Mouse (Mus musculus) myocyte (in vitro differentiated cells): ENCODE measurements at regions not wholly inside any gene's neighbourhood (a gene's known extent, or its start where the extent isn't known, plus 50 kb on each side); places are given as distances from the start of the nearest gene placed in this dataset.
A peak's percentile ranks its signal among the peaks of the same experiment; 100 is the strongest.

ENCODE experiments used
- H3K27me3 ChIP-seq: one replicate; pipeline ENCODE4 v1.6.1; 2011; ENCODE audit not compliant: control insufficient read depth, insufficient read depth, insufficient read length
- H3K36me3 ChIP-seq: one replicate; pipeline ENCODE4 v1.6.1; 2011; ENCODE audit not compliant: control insufficient read depth, insufficient read depth
- H3K4me2 ChIP-seq: one replicate; pipeline ENCODE4 v1.6.1; 2011; ENCODE audit warnings: low read depth, control low read depth
- H3K4me3 ChIP-seq: one replicate; pipeline ENCODE4 v1.5.1; 2011; ENCODE audit warnings: mild to moderate bottlenecking, control low read depth, moderate library complexity
- H3K79me2 ChIP-seq: one replicate; pipeline ENCODE4 v1.6.1; 2011; ENCODE audit not compliant: control insufficient read depth, insufficient read depth
- H3ac ChIP-seq: one replicate; pipeline ENCODE4 v1.6.1; 2011; ENCODE audit not compliant: control insufficient read depth, insufficient read length
- CEBPB ChIP-seq: IDR thresholded peaks from 2 replicates; pipeline ENCODE4 v1.6.1; 2011; ENCODE audit warnings: mild to moderate bottlenecking, moderate library complexity; ENCODE audit not compliant: poor library complexity, insufficient read depth, severe bottlenecking
- E2F4 ChIP-seq: IDR thresholded peaks from one replicate; pipeline ENCODE4 v1.6.1; 2011; ENCODE audit warnings: mild to moderate bottlenecking, control low read depth, moderate library complexity; ENCODE audit not compliant: insufficient read depth
- MAX ChIP-seq: IDR thresholded peaks from one replicate; pipeline ENCODE4 v1.6.1; 2011; ENCODE audit warnings: low read depth, mild to moderate bottlenecking, control low read depth
- MYOD1 ChIP-seq, 3 experiments: IDR thresholded peaks; one replicate each; pipeline ENCODE4 v1.6.1; 2011; ENCODE audit warnings: control low read depth in 2 of 3, low read depth in 2 of 3, mild to moderate bottlenecking in 2 of 3, moderate library complexity in 1 of 3; ENCODE audit not compliant: insufficient read length in 2 of 3, control insufficient read depth in 1 of 3
- MYOG ChIP-seq, 3 experiments: IDR thresholded peaks; one replicate each; pipeline ENCODE4 v1.6.1; 2011; ENCODE audit warnings: control low read depth in 2 of 3, low read depth in 2 of 3, mild to moderate bottlenecking in 2 of 3; ENCODE audit not compliant: insufficient read length in 2 of 3, control insufficient read depth in 1 of 3, insufficient read depth in 1 of 3
- POLR2A ChIP-seq: IDR thresholded peaks from one replicate; pipeline ENCODE4 v1.6.1; 2011; ENCODE audit warnings: low read depth, mild to moderate bottlenecking, control low read depth, moderate library complexity; ENCODE audit not compliant: insufficient read length
- POLR2AphosphoS2 ChIP-seq: IDR thresholded peaks from one replicate; pipeline ENCODE4 v1.6.1; 2011; ENCODE audit warnings: low read depth, control low read depth; ENCODE audit not compliant: insufficient read length
- REST ChIP-seq: IDR thresholded peaks from one replicate; pipeline ENCODE4 v1.6.1; 2011; ENCODE audit warnings: mild to moderate bottlenecking, control low read depth, moderate library complexity; ENCODE audit not compliant: insufficient read depth, insufficient read length
- SRF ChIP-seq: IDR thresholded peaks from one replicate; pipeline ENCODE4 v1.6.1; 2011; ENCODE audit warnings: low read depth; ENCODE audit not compliant: control insufficient read depth, insufficient read length
- TCF12 ChIP-seq: IDR thresholded peaks from one replicate; pipeline ENCODE4 v1.6.1; 2011; ENCODE audit warnings: mild to moderate bottlenecking, control low read depth; ENCODE audit not compliant: poor library complexity, insufficient read depth, severe bottlenecking
- TCF3 ChIP-seq: IDR thresholded peaks from one replicate; pipeline ENCODE4 v1.6.1; 2011; ENCODE audit warnings: low read depth, control low read depth; ENCODE audit not compliant: insufficient read length
- USF1 ChIP-seq: IDR thresholded peaks from one replicate; pipeline ENCODE4 v1.6.1; 2011; ENCODE audit warnings: low read depth, mild to moderate bottlenecking, control low read depth, moderate library complexity

- Histone ChIP-seq H3K27me3 (no peaks in the 10 kb centered on the region), H3K4me3 (no peak overlapping the region), H3K4me2 (no peak overlapping the region), H3ac (no peak overlapping the region), H3K79me2 (no peaks in the 10 kb centered on the region), H3K36me3 (no peaks in the 10 kb centered on the region)
- TF ChIP-seq MYOD1 (IDR thresholded peaks at IDR 0.05; ENCODE audit: control insufficient read depth in 1 of 3, insufficient read length in 2 of 3, low read depth in 2 of 3) (no peak), REST (no peak)
These were observed 102.6 kb upstream of the 1600014C23Rik start for GRCm38 (mm10) chr17:45836253-45836652.

- Histone ChIP-seq H3K36me3 (no peaks in the 10 kb centered on the region), H3ac (no peak overlapping the region), H3K79me2 (no peaks in the 10 kb centered on the region), H3K4me3 (no peak overlapping the region), H3K4me2 (no peak overlapping the region), H3K27me3 (no peaks in the 10 kb centered on the region)
- TF ChIP-seq CEBPB (no peak), TCF3 (no peak), MYOD1 (IDR thresholded peaks at IDR 0.05; ENCODE audit: control insufficient read depth in 1 of 3, insufficient read length in 2 of 3, low read depth in 2 of 3) (no peak), USF1 (no peak), MYOG (IDR thresholded peaks at IDR 0.05; ENCODE audit: control insufficient read depth in 1 of 3, insufficient read depth in 1 of 3, insufficient read length in 2 of 3, low read depth in 2 of 3) (no peak), MAX (no peak), REST (no peak), POLR2A (no peak), TCF12 (no peak), E2F4 (no peak), POLR2AphosphoS2 (no peak), SRF (no peak)
These were observed 101.0 kb upstream of the 1600014C23Rik start for GRCm38 (mm10) chr17:45834518-45835071.

- Histone ChIP-seq H3K36me3 (no peaks in the 10 kb centered on the region), H3ac (no peak overlapping the region), H3K79me2 (no peaks in the 10 kb centered on the region), H3K4me3 (no peak overlapping the region), H3K4me2 (no peak overlapping the region), H3K27me3 (no peaks in the 10 kb centered on the region)
- no peak for TF ChIP-seq E2F4
- no peak for TF ChIP-seq MYOG (IDR thresholded peaks at IDR 0.05; ENCODE audit: control insufficient read depth in 1 of 3, insufficient read depth in 1 of 3, insufficient read length in 2 of 3, low read depth in 2 of 3)
- no peak for TF ChIP-seq TCF3
- TF ChIP-seq MYOD1 (IDR thresholded peaks at IDR 0.05; ENCODE audit: control insufficient read depth in 1 of 3, insufficient read length in 2 of 3, low read depth in 2 of 3): no peak
- TF ChIP-seq TCF12: no peak
- TF ChIP-seq POLR2A: no peak
- TF ChIP-seq MAX: no peak
- TF ChIP-seq POLR2AphosphoS2: no peak
- TF ChIP-seq SRF: no peak
- TF ChIP-seq CEBPB: no peak
- no peak for TF ChIP-seq USF1
- no peak for TF ChIP-seq REST
These were observed 96.7 kb upstream of the 1600014C23Rik start for GRCm38 (mm10) chr17:45830324-45830723.

- no peak overlapping the region for H3K4me2 ChIP-seq
- H3K36me3 ChIP-seq: no peaks in the 10 kb centered on the region
- no peak overlapping the region for H3K4me3 ChIP-seq
- TF ChIP-seq MYOG (IDR thresholded peaks at IDR 0.05; ENCODE audit: control insufficient read depth in 1 of 3, insufficient read depth in 1 of 3, insufficient read length in 2 of 3, low read depth in 2 of 3) (no peak), SRF (no peak), MAX (no peak), MYOD1 (IDR thresholded peaks at IDR 0.05; ENCODE audit: control insufficient read depth in 1 of 3, insufficient read length in 2 of 3, low read depth in 2 of 3) (no peak), REST (no peak), E2F4 (no peak), CEBPB (no peak), POLR2AphosphoS2 (no peak), TCF3 (no peak), TCF12 (no peak), POLR2A (no peak), USF1 (no peak)
- no peaks in the 10 kb centered on the region for H3K27me3 ChIP-seq
- no peak overlapping the region for H3ac ChIP-seq
- no peaks in the 10 kb centered on the region for H3K79me2 ChIP-seq
These were observed 95.9 kb upstream of the 1600014C23Rik start for GRCm38 (mm10) chr17:45829571-45829970.

- Histone ChIP-seq H3K4me2 (peak overlapping the region; percentile 40), H3K4me3 (no peak overlapping the region), H3K36me3 (no peaks in the 10 kb centered on the region), H3K27me3 (no peaks in the 10 kb centered on the region), H3K79me2 (no peaks in the 10 kb centered on the region), H3ac (no peak overlapping the region)
- TF ChIP-seq USF1 (peak; percentile 28), REST (no peak)
These were observed 95.2 kb upstream of the 1600014C23Rik start for GRCm38 (mm10) chr17:45828843-45829242.
